Mouse (Mus musculus): Measurements from ENCODE around the gene Tspo2. TPM values are rescaled to one million over a fixed set of nuclear protein-coding genes. Genes with fewer than 3 reads are reported as not detected.

Tspo2 gene
- polyA plus RNA-seq, 1 experiment from 2014 or later = 4.5 TPM

GRCm38 (mm10) chr17:48454190-48454589 is 2.9 kb upstream of the Tspo2 start:
- no peaks in the 10 kb centered on the region for H3K9me3 ChIP-seq (ENCODE audit: control insufficient read depth, low read length)
- H3K4me2 ChIP-seq (ENCODE audit: low read depth, low read length) = peak overlapping the region; percentile 44

GRCm38 (mm10) chr17:48453489-48453888 is 2.2 kb upstream of the Tspo2 start:
- Histone ChIP-seq H3K4me3 (ENCODE audit: low read length) (no peak overlapping the region), H3K36me3 (ENCODE audit: control insufficient read depth, insufficient read depth, low read length) (no peaks in the 10 kb centered on the region), H3K9me3 (ENCODE audit: control insufficient read depth, low read length) (no peaks in the 10 kb centered on the region), H3K27me3 (replicated peaks; ENCODE audit: control insufficient read depth, insufficient read depth, low read length) (no peaks in the 10 kb centered on the region), H3K9ac (ENCODE audit: low read depth, low read length) (no peak overlapping the region), H3K4me2 (ENCODE audit: low read depth, low read length) (no peak overlapping the region), H3K27ac (ENCODE audit: low read length) (no peak overlapping the region), H3K4me1 (ENCODE audit: control insufficient read depth, insufficient read depth, low read length) (peaks cover 13% of the 10 kb centered on the region)
- WGBS = 75% methylated on average over 7 of the region's 7 CpGs
- ATAC-seq = no peak

More at GRCm38 (mm10) chr17:48454190-48454589, 2.9 kb upstream of the Tspo2 start:
- H3K36me3 ChIP-seq (ENCODE audit: control insufficient read depth, insufficient read depth, low read length) = no peaks in the 10 kb centered on the region
- H3K27me3 ChIP-seq (replicated peaks; ENCODE audit: control insufficient read depth, insufficient read depth, low read length) = no peaks in the 10 kb centered on the region
- peaks cover 16% of the 10 kb centered on the region for H3K4me1 ChIP-seq (ENCODE audit: control insufficient read depth, insufficient read depth, low read length)
- peak overlapping the region; percentile 54 for H3K4me3 ChIP-seq (ENCODE audit: low read length)
- peak overlapping the region; percentile 94 for H3K27ac ChIP-seq (ENCODE audit: low read length)
- ATAC-seq = peak; percentile 3; the same call in 1 of the 2 replicates
- H3K9ac ChIP-seq (ENCODE audit: low read depth, low read length) = peak overlapping the region; percentile 68
- 42% methylated on average over 7 of the region's 7 CpGs for WGBS

GRCm38 (mm10) chr17:48451753-48452444 is 577 bp upstream of the Tspo2 start:
- Histone ChIP-seq H3K9me3 (ENCODE audit: control insufficient read depth, low read length) (no peaks in the 10 kb centered on the region), H3K4me2 (ENCODE audit: low read depth, low read length) (no peak overlapping the region), H3K4me1 (ENCODE audit: control insufficient read depth, insufficient read depth, low read length) (peaks cover 13% of the 10 kb centered on the region), H3K36me3 (ENCODE audit: control insufficient read depth, insufficient read depth, low read length) (no peaks in the 10 kb centered on the region), H3K4me3 (ENCODE audit: low read length) (no peak overlapping the region), H3K9ac (ENCODE audit: low read depth, low read length) (peak overlapping the region; percentile 29; the same call in 1 of the 2 replicates), H3K27me3 (replicated peaks; ENCODE audit: control insufficient read depth, insufficient read depth, low read length) (no peaks in the 10 kb centered on the region), H3K27ac (ENCODE audit: low read length) (peak overlapping the region; percentile 51)
- no peak for ATAC-seq
- WGBS = 61% methylated on average over 9 of the region's 9 CpGs

GRCm38 (mm10) chr17:48450666-48451352 is 513 bp downstream of the Tspo2 start:
- H3K9me3 ChIP-seq (ENCODE audit: control insufficient read depth, low read length) = no peaks in the 10 kb centered on the region
- no peak overlapping the region for H3K27ac ChIP-seq (ENCODE audit: low read length)
- WGBS = 86% methylated on average over 13 of the region's 13 CpGs
- no peak overlapping the region for H3K4me2 ChIP-seq (ENCODE audit: low read depth, low read length)
- H3K4me3 ChIP-seq (ENCODE audit: low read length) = no peak overlapping the region
- no peaks in the 10 kb centered on the region for H3K27me3 ChIP-seq (replicated peaks; ENCODE audit: control insufficient read depth, insufficient read depth, low read length)
- ATAC-seq = peak; percentile 25; the same call in 1 of the 2 replicates
- H3K9ac ChIP-seq (ENCODE audit: low read depth, low read length) = no peak overlapping the region
- H3K4me1 ChIP-seq (ENCODE audit: control insufficient read depth, insufficient read depth, low read length) = peaks cover 13% of the 10 kb centered on the region
- no peaks in the 10 kb centered on the region for H3K36me3 ChIP-seq (ENCODE audit: control insufficient read depth, insufficient read depth, low read length)

GRCm38 (mm10) chr17:48447675-48448074 is 3.6 kb downstream of the Tspo2 start:
- H3K4me1 ChIP-seq (ENCODE audit: control insufficient read depth, insufficient read depth, low read length) = peaks cover 13% of the 10 kb centered on the region
- 69% methylated on average over 8 of the region's 8 CpGs for WGBS
- no peaks in the 10 kb centered on the region for H3K27me3 ChIP-seq (replicated peaks; ENCODE audit: control insufficient read depth, insufficient read depth, low read length)
- H3K27ac ChIP-seq (ENCODE audit: low read length) = no peak overlapping the region
- H3K4me2 ChIP-seq (ENCODE audit: low read depth, low read length) = no peak overlapping the region
- H3K9me3 ChIP-seq (ENCODE audit: control insufficient read depth, low read length) = no peaks in the 10 kb centered on the region
- H3K9ac ChIP-seq (ENCODE audit: low read depth, low read length) = no peak overlapping the region
- no peak overlapping the region for H3K4me3 ChIP-seq (ENCODE audit: low read length)
- no peaks in the 10 kb centered on the region for H3K36me3 ChIP-seq (ENCODE audit: control insufficient read depth, insufficient read depth, low read length)
- ATAC-seq = no peak

DNA sequence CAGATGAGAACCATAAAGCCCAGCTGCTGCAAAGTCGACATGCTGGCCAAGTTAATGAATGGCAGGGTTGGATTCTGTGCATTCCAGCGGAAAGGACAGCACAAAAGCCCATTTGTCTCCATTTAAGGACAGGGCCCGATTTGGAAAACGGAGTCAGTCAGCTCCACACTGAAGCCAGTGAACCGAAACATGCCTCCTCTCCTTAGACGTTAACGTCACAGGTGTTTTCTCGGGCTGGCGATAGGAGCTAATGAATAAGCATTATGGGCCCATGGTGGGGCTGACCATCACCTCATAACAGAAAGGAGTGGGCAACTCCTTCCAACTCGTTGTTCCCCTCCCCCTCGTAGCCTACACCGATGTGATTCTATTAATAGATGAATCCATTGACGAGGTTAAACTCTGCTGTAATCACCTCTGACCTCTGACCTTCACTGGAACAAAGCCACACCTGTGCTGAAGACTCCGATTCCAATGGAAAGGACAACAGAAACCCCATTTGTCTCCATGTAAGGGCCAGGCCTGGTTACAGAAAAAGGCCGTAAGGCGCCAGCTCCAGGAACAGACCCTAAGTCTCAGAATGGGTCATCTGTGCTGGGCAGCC is 7.7 kb downstream of the Tspo2 start:
- Histone ChIP-seq H3K4me1 (ENCODE audit: control insufficient read depth, insufficient read depth, low read length) (no peaks in the 10 kb centered on the region), H3K4me3 (ENCODE audit: low read length) (no peak overlapping the region), H3K4me2 (ENCODE audit: low read depth, low read length) (no peak overlapping the region), H3K27ac (ENCODE audit: low read length) (no peak overlapping the region), H3K9me3 (ENCODE audit: control insufficient read depth, low read length) (no peaks in the 10 kb centered on the region), H3K9ac (ENCODE audit: low read depth, low read length) (no peak overlapping the region), H3K36me3 (ENCODE audit: control insufficient read depth, insufficient read depth, low read length) (no peaks in the 10 kb centered on the region), H3K27me3 (replicated peaks; ENCODE audit: control insufficient read depth, insufficient read depth, low read length) (no peaks in the 10 kb centered on the region)
- no peak for ATAC-seq
- 76% methylated on average over 16 of the region's 16 CpGs for WGBS

DNA sequence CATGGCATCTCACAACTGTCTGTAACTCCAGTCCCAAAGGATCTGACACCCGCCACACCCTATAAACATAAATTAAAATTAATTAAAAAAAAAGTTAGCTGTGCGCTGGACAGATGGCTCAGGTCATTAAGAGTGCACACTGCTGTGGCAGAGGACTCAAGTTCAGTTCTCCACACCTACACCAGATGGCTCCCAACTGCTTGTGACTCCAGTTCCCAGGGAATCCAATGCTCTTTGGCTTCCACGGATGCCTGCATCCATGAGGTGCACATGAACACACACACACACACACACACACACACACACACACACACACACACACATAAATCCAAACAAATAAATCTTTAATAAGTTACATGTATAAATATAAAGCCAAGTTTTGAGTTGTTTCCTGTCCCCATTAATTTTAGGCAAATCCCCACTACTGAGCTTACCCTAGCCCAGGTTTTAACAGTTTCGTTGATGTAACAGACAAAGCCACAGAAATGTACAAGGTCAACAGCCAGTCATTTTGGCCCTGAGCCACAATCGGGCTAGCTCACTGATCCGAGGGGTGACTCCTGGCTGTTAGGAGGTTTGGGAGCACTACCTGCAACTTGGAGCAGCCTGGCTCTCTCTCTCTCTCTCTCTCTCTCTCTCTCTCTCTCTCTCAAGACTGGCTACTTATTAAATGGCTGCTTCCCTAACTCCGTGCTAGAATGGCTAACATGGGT is 8.4 kb downstream of the Tspo2 start:
- Histone ChIP-seq H3K4me1 (ENCODE audit: control insufficient read depth, insufficient read depth, low read length) (peaks cover 2% of the 10 kb centered on the region), H3K9me3 (ENCODE audit: control insufficient read depth, low read length) (no peaks in the 10 kb centered on the region), H3K36me3 (ENCODE audit: control insufficient read depth, insufficient read depth, low read length) (no peaks in the 10 kb centered on the region), H3K4me2 (ENCODE audit: low read depth, low read length) (no peak overlapping the region), H3K27me3 (replicated peaks; ENCODE audit: control insufficient read depth, insufficient read depth, low read length) (no peaks in the 10 kb centered on the region), H3K9ac (ENCODE audit: low read depth, low read length) (no peak overlapping the region), H3K27ac (ENCODE audit: low read length) (no peak overlapping the region), H3K4me3 (ENCODE audit: low read length) (no peak overlapping the region)
- ATAC-seq = peak; percentile 23; the same call in 1 of the 2 replicates
- 67% methylated on average over 7 of the region's 7 CpGs for WGBS

DNA sequence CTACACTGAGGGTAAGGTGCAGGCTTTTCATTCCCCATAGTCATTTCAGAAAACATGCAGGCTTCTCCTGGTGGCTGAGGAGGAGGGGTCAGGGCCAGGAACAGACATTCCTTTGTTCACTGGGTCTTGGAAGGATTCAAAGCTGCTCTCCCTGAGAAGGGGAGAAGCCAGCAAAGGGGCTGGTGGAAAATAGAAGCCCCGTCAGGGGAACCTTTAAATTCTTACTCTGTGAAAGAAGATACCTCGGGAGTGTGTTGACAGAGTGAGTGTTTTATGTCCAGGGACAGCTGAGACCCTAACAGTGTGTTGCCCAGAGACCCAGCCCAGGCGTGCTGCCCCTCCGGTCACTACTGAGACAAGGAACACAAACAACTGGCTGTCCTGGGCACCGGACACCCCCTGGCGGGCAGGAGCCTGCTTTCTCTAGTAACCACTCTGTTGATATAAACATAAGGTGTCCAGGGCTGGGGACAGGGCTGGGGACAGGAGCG is 13.9 kb downstream of the Tspo2 start:
- Histone ChIP-seq H3K36me3 (ENCODE audit: control insufficient read depth, insufficient read depth, low read length) (no peaks in the 10 kb centered on the region), H3K4me3 (ENCODE audit: low read length) (no peak overlapping the region), H3K9me3 (ENCODE audit: control insufficient read depth, low read length) (no peaks in the 10 kb centered on the region), H3K9ac (ENCODE audit: low read depth, low read length) (no peak overlapping the region; the same call in 1 of the 2 replicates), H3K4me2 (ENCODE audit: low read depth, low read length) (no peak overlapping the region), H3K4me1 (ENCODE audit: control insufficient read depth, insufficient read depth, low read length) (peaks cover 43% of the 10 kb centered on the region), H3K27ac (ENCODE audit: low read length) (peak overlapping the region; percentile 11), H3K27me3 (replicated peaks; ENCODE audit: control insufficient read depth, insufficient read depth, low read length) (no peaks in the 10 kb centered on the region)
- ATAC-seq = no peak
- WGBS = 24% methylated on average over 7 of the region's 7 CpGs

DNA sequence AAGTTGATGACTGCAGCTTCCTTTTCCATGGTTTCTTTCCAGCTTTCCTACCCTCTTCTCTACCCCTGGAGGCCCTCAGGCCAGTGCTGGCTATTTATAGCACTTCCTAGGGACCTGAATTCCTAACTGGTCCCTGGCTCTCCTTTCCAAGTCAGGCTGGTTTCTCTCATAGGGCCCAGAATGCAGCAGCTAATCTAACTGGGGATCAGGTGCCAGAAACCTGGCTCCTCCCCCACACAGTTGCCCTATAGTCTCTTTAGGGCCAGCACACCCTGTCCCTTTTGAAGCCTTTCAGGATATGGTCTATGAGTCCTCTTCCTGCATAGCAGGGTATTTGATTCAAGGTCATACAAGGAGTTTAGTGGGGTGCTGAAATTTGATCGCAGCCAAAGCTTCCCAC is 14.8 kb downstream of the Tspo2 start:
- Histone ChIP-seq H3K4me3 (ENCODE audit: low read length) (no peak overlapping the region), H3K36me3 (ENCODE audit: control insufficient read depth, insufficient read depth, low read length) (no peaks in the 10 kb centered on the region), H3K4me2 (ENCODE audit: low read depth, low read length) (no peak overlapping the region), H3K27me3 (replicated peaks; ENCODE audit: control insufficient read depth, insufficient read depth, low read length) (no peaks in the 10 kb centered on the region), H3K4me1 (ENCODE audit: control insufficient read depth, insufficient read depth, low read length) (peaks cover 52% of the 10 kb centered on the region), H3K9ac (ENCODE audit: low read depth, low read length) (no peak overlapping the region), H3K9me3 (ENCODE audit: control insufficient read depth, low read length) (no peaks in the 10 kb centered on the region), H3K27ac (ENCODE audit: low read length) (peak overlapping the region; percentile 67)
- ATAC-seq = no peak
- WGBS = 53% methylated on average over 1 of the region's 1 CpGs
